Mouse (Mus musculus) small intestine, adult 10 weeks (tissue): ENCODE data around the gene Ccdc34. TPM values are rescaled to one million over a fixed set of nuclear protein-coding genes. Genes with fewer than 3 reads are reported as not detected.

ENCODE experiments used
- polyA plus RNA-seq: library from polyadenylated mRNA; stranded (reverse); fragments of 350-450 nt; fragmentation: Illumina TruSeq; extraction: RNeasy Lipid Tissue Mini Kit (QIAGEN cat#74804); gene quantifications from one replicate; pipeline ENCODE4 v1.2.3, GENCODE M21; 2014; ENCODE audit warnings: low replicate concordance

The Ccdc34 gene
- polyA plus RNA-seq = 71.7 TPM

GRCm38 (mm10) chr2:110017616-110018505, at the start of gene Ccdc34:
Gene Ccdc34 (plus strand): TSS chr2:110017817.

Other genes starting within 250 kb of the Ccdc34 start
- gene Lin7c, start 127.0 kb upstream of the Ccdc34 start, polyA plus RNA-seq = 185 TPM
- 80.7 TPM for gene Lgr4, start 100.2 kb upstream of the Ccdc34 start, polyA plus RNA-seq